Mouse (Mus musculus): ENCODE results near the gene Acot10.
"Not testable (repeated sequence)": the region's sequence is repeated elsewhere in the genome, so short reads cannot be mapped to it uniquely, and the experiment has no call there.

Gene Acot10

DNA sequence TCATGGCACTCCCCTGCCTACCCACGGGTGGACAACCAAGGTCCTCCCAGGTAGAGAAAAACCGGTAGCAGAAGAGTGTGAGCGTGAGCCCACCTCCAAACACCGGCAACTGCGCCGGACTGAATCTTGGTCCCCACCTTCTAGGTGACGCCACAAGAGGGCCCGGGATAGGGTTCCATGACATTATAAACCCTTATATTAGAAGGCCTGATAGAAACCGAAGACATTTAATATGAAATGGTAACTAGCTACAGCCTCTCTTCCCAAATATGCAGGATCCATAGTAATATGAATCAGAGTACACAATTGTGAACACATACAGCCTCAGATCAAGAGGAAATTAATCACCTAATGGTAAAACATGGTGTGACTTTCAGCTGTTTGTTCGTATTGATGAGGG is at the start of gene Acot10:
TSS of gene Acot10 (minus strand) at position 101 of the 400 bp plus-strand sequence.
- no peak for DNase-seq (ENCODE audit: low spot score)

DNA sequence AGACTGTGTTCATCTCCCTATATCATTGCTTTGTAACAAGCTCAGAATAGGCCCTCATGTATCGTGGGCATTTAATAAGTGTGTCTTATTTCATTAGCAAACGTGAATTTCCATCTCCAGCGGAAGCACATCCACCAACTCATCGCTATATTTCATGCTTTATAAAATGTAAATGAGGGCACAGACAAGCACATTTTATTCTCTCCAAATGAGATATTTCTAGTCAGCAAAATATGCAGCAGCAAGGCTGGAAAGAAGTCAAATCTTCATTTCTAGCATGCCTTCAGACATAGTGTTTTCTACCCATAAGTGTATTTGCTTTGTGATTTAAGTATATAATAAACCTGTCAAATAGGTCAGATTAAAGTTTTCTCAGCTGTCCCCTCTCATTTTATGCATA is 45.3 kb upstream of the Acot10 start:
- no peak for DNase-seq (ENCODE audit: low spot score)

DNA sequence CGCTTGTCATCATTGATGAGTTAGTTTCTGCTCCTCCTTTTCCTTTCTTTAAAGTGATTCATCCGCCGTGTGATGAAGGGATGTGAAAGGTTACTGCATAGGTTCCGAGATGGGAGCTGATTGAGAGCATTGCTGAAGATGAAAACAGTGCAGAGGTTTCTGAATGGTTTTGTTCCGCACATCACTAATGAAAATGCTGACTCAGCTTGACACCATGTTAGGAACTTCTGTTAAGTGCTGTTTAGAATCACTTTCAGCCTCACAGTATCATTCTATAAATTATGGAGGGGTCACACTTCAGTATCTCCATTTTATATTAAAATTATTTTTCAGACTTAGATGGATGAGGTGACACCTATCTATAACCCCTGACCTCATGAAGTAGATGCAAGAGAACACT is 29.7 kb upstream of the Acot10 start:
- no peak for DNase-seq (ENCODE audit: low spot score)

DNA sequence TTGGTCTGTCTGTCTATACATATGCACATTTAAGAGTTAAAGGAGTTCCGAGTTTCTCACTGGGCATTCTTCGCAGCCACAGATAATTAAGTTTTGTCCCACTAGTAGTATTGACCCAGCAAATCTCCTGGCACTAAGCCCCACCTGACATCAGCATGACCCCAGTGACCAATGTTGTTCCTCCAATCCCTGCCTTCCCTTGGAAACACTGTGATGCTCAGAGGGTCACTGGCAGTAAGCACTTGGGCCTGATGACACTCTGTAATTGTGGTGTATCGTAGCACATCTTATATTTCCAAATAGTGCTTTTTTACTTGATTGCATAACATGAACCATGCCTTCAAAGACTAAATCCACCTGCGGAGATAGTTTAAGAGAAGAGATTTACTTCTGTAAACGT is 17.6 kb upstream of the Acot10 start:
- no peak for DNase-seq (ENCODE audit: low spot score)

DNA sequence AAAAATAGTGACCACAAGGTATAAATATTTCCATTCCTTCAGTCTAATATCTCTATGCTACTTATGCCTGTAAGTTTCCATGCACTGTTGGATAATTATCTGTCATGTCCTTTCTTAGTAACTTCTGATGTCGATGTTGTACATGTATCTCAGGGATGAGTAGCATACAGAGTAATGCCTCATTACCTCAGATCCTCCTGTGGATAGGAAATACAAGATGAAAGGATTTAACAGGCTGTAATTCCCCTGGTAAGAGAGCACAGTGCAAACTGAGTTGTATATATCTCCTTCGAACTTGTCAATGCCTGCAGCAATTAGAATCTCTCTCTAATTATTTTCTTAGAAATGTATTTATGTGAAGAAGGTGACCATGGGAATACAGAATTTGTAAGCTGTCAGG is 16.2 kb upstream of the Acot10 start:
- no peak for DNase-seq (ENCODE audit: low spot score)

DNA sequence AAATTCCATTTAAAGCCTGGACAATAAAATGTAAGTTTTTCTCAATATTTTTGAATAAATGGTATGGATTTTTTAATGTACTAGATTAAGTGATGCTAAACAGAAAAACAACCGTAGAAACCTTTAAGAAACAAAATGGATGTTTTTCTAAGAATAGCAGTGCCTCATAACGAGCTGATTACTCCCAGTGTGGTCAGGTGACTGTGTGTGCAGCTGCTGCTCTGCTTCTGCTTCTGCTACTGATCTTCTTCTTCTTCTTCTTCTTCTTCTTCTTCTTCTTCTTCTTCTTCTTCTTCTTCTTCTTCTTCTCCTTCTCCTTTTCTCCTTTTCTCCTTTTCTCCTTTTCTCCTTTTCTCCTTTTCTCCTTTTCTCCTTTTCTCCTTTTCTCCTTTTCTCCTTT is 3.0 kb upstream of the Acot10 start:
- DNase-seq (ENCODE audit: low spot score) = not testable (repeated sequence)

DNA sequence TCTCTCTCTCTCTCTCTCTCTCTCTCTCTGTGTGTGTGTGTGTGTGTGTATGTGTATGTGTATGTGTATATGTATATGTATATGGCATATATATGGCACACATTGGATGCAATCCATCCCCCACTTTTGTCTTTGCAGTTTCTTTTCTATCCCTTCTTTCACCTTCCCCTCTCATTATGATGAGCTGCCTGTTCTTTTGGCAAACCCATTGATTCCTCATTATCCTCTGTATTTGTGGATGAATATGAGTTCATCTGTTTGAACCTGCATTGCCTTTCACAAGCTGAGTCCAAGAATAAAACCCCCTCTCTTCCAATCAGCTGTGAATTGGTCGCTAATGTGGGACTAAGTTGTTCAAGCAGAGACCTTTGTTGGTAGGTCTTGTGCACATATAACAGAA is 1.4 kb upstream of the Acot10 start:
- no peak for DNase-seq (ENCODE audit: low spot score)

DNA sequence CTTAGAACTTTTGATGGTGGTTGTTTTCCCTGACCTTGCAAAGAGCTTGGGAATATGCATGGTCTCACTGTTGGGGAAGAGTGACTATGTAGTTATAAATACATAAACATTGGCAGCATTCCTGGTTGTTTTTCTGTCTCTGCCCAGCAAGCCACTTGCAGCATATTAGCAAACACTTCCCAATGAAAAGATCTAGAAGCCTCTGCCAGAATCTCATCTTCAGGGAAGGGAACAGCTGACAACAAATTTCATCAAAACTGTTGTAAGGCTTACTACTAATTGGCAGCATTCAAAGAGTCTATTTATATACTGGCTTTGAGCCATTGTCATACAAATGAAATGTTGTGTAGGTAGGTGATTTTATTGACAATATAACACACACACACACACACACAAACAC is 800 bp upstream of the Acot10 start:
- DNase-seq (ENCODE audit: low spot score) = no peak

DNA sequence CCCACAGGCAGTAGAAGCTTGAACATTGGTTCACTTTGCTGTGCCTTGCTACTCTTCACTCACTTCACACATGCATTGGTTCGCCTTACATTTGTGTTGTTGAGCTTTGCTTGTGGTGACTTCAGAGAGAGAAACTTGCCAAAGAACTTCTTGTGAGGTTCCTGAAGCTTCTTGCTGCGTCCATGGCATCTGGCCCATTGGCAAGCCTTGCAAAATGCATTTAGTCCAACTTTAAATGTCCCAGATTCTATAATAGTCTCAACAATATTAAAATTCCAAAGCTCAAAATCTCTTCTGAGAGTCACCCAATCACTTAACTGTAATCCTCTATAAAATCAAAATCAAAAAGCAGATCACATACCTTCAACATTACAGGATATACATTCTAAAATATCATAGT is 6.3 kb downstream of the Acot10 start:
- no peak for DNase-seq (ENCODE audit: low spot score)

DNA sequence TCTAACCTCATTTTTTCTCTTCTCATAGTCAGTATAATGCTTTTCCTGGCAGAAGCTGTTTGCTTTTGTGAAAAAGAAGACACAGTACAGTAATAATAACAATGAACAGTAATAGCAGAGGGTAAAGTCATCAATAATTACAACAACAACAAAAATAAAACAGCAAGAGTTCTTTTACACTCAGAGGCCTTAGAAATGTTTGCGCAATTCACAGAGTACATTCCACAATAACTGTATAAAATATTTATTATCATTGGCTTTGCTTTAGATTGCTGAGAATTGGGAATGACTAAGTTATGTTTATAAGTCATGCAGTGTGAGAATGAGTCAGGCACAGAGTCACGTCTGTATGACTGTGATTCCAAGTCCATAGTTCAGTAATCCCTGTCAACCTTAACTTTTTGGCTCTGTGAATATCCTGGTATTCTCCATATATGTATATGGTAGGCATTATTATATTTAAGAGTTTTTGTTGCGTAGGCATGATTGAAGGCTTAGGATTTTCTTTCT is 23.6 kb downstream of the Acot10 start:
- no peak for DNase-seq (ENCODE audit: low spot score)

DNA sequence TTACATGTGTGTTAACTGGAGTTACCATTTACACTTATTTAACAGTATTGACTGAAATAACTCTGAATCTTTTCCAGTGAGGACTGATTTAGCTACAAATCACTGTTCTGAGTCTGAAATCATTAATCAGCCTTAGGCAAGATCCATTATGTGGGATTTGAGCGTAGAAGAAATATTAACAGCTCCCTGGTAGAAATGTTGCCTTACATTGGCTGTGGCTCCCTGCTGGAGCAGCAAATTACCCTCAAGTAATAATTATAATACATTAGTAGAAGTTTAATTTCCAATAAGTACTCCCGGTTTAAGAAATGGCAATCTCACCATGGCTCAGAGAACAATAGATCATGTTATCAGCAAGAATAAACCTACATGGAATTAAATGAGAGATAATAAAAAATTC is 27.4 kb downstream of the Acot10 start:
- no peak for DNase-seq (ENCODE audit: low spot score)

DNA sequence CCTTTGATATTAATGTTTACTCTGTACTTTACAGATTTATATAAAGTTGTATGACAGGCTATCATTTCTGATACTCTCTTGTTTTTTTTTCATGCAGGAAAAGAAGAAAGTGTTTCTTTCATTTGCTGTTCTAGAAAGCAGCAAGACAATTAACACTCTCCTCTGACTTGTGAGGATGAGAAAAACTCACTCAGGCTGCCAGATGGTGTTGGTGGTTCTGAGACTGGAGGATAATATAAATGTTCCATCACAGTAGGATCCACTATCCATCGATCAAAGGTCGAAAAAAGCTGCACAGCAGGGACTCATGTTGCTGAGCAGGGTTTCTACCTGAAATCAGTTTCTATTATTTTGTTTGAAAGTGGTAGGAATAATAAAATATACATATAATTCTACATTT is 32.0 kb downstream of the Acot10 start:
- DNase-seq (ENCODE audit: low spot score) = no peak
